Mouse (Mus musculus): ENCODE measurements around the gene Gtf3c1. TPM values are rescaled to one million over a fixed set of nuclear protein-coding genes. Genes with fewer than 3 reads are reported as not detected.

Gene Gtf3c1
- total and polyA plus RNA-seq, 2 experiments from 2014 or later: 20.9 to 72.0 TPM

- H3K27ac ChIP-seq (ENCODE audit: low read depth, low read length): no peak overlapping the region
- H3K4me2 ChIP-seq (ENCODE audit: low read depth, low read length, poor library complexity, severe bottlenecking): no peak overlapping the region
- H3K9me3 ChIP-seq (ENCODE audit: low read length): no peaks in the 10 kb centered on the region
- no peak overlapping the region for H3K4me3 ChIP-seq (ENCODE audit: low read depth, low read length)
- H3K9ac ChIP-seq (replicated peaks; ENCODE audit: low read length, poor library complexity, severe bottlenecking): no peak overlapping the region
- H3K36me3 ChIP-seq (ENCODE audit: insufficient read depth, low read length): no peaks in the 10 kb centered on the region
- DNase-seq (ENCODE audit: low spot score) (no peak), ATAC-seq (ENCODE audit: low FRiP score) (no peak)
- no peaks in the 10 kb centered on the region for H3K4me1 ChIP-seq (ENCODE audit: insufficient read depth, low read length)
- WGBS: 75% methylated on average over 11 of the region's 11 CpGs
- H3K27me3 ChIP-seq (ENCODE audit: insufficient read depth, low read length): no peaks in the 10 kb centered on the region
- no peak for TF ChIP-seq CTCF (IDR thresholded peaks at IDR 0.05)
Measured at GRCm38 (mm10) chr7:125597516-125598347, 109.8 kb downstream of the Gtf3c1 start.

DNA sequence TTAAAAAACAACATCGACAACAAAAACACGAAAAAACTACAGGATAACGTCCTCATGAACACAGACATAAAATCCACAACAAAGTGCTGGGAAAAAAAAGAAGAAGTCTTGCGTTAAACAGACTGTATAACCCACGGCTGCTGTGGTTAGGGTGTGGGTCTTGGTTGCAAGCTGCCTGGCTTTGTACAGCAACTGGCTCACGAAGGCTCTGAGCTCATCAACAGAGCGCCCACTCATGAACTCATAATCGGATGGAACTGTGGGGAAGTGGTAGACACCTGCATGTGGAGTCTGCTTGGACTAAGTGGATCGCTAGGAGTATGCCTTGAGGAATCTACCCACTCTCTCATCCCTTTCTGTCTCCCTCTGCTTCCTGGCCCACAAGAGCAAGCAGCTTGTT lies 110.5 kb downstream of the Gtf3c1 start:
- H3K27ac ChIP-seq (ENCODE audit: low read depth, low read length): no peak overlapping the region
- H3K4me3 ChIP-seq (ENCODE audit: low read depth, low read length): no peak overlapping the region
- H3K4me1 ChIP-seq (ENCODE audit: insufficient read depth, low read length): no peaks in the 10 kb centered on the region
- ATAC-seq (ENCODE audit: low FRiP score) (no peak), DNase-seq (ENCODE audit: low spot score) (no peak)
- no peak overlapping the region for H3K9ac ChIP-seq (replicated peaks; ENCODE audit: low read length, poor library complexity, severe bottlenecking)
- 93% methylated on average over 9 of the region's 9 CpGs for WGBS
- H3K36me3 ChIP-seq (ENCODE audit: insufficient read depth, low read length): no peaks in the 10 kb centered on the region
- no peaks in the 10 kb centered on the region for H3K9me3 ChIP-seq (ENCODE audit: low read length)
- H3K4me2 ChIP-seq (ENCODE audit: low read depth, low read length, poor library complexity, severe bottlenecking): no peak overlapping the region
- no peaks in the 10 kb centered on the region for H3K27me3 ChIP-seq (ENCODE audit: insufficient read depth, low read length)
- TF ChIP-seq CTCF (IDR thresholded peaks at IDR 0.05): no peak

GRCm38 (mm10) chr7:125596406-125596805 lies 111.2 kb downstream of the Gtf3c1 start:
- no peak overlapping the region for H3K9ac ChIP-seq (replicated peaks; ENCODE audit: low read length, poor library complexity, severe bottlenecking)
- H3K27me3 ChIP-seq (ENCODE audit: insufficient read depth, low read length): no peaks in the 10 kb centered on the region
- H3K36me3 ChIP-seq (ENCODE audit: insufficient read depth, low read length): no peaks in the 10 kb centered on the region
- DNase-seq (ENCODE audit: low spot score): no peak
- no peak for TF ChIP-seq CTCF (IDR thresholded peaks at IDR 0.05)
- no peaks in the 10 kb centered on the region for H3K4me1 ChIP-seq (ENCODE audit: insufficient read depth, low read length)
- H3K27ac ChIP-seq (ENCODE audit: low read depth, low read length): no peak overlapping the region
- ATAC-seq (ENCODE audit: low FRiP score): no peak
- 68% methylated on average over 3 of the region's 3 CpGs for WGBS
- H3K4me2 ChIP-seq (ENCODE audit: low read depth, low read length, poor library complexity, severe bottlenecking): no peak overlapping the region
- no peak overlapping the region for H3K4me3 ChIP-seq (ENCODE audit: low read depth, low read length)
- no peaks in the 10 kb centered on the region for H3K9me3 ChIP-seq (ENCODE audit: low read length)

DNA sequence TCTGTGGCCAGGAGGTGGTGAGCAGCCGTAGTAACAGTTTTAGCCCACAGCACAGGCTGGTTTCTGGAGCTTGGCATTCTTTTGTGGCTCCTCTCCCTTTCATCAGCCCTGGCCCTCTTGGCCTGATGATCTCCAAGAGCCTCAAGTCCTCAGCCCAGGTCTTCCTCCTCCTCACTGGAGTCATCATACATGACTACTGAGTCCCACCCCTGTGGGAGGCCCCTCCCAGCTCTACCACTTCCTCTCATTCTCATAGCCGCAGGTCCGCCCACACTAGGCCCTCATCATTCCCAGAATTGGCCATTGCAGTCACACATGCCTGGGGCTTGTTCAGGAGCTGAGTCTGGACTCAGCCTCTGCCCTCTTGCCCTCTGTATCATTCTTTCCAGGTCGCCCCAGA lies 113.7 kb downstream of the Gtf3c1 start:
- Histone ChIP-seq H3K9me3 (ENCODE audit: low read length) (no peaks in the 10 kb centered on the region), H3K36me3 (ENCODE audit: insufficient read depth, low read length) (no peaks in the 10 kb centered on the region), H3K4me3 (ENCODE audit: low read depth, low read length) (no peak overlapping the region), H3K9ac (replicated peaks; ENCODE audit: low read length, poor library complexity, severe bottlenecking) (no peak overlapping the region), H3K27me3 (ENCODE audit: insufficient read depth, low read length) (no peaks in the 10 kb centered on the region), H3K27ac (ENCODE audit: low read depth, low read length) (no peak overlapping the region), H3K4me2 (ENCODE audit: low read depth, low read length, poor library complexity, severe bottlenecking) (no peak overlapping the region), H3K4me1 (ENCODE audit: insufficient read depth, low read length) (no peaks in the 10 kb centered on the region)
- no peak for ATAC-seq (ENCODE audit: low FRiP score)
- no peak for DNase-seq (ENCODE audit: low spot score)
- no peak for TF ChIP-seq CTCF (IDR thresholded peaks at IDR 0.05)
- 93% methylated on average over 4 of the region's 4 CpGs for WGBS

Other genes starting within 250 kb of the Gtf3c1 start
- 23.1 and 25.2 TPM in 2 replicates for gene Nsmce1, start 216.2 kb downstream of the Gtf3c1 start, total RNA-seq (2014; rRNA removed)
- 77.8 and 81.9 TPM in 2 replicates for gene Nsmce1, start 216.2 kb downstream of the Gtf3c1 start, polyA plus RNA-seq (2015; fragmentation: Nextera tagmentation; extraction: Ambion mirVana)
- gene Il4ra, start 155.7 kb downstream of the Gtf3c1 start, total RNA-seq (2014; rRNA removed): 11.0 and 12.9 TPM in 2 replicates
- 5.4 and 6.7 TPM in 2 replicates for gene Il4ra, start 155.7 kb downstream of the Gtf3c1 start, polyA plus RNA-seq (2015; fragmentation: Nextera tagmentation; extraction: Ambion mirVana)
- 0.44 and 0.61 TPM in 2 replicates for gene Il21r, start 104.4 kb downstream of the Gtf3c1 start, total RNA-seq (2014; rRNA removed)
- gene Il21r, start 104.4 kb downstream of the Gtf3c1 start, polyA plus RNA-seq (2015; fragmentation: Nextera tagmentation; extraction: Ambion mirVana): 0.21 and 0.44 TPM in 2 replicates
- 16.9 and 21.7 TPM in 2 replicates for gene D430042O09Rik, start 108 bp upstream of the Gtf3c1 start, total RNA-seq (2014; rRNA removed)
- 3.5 and 4.3 TPM in 2 replicates for gene D430042O09Rik, start 108 bp upstream of the Gtf3c1 start, polyA plus RNA-seq (2015; fragmentation: Nextera tagmentation; extraction: Ambion mirVana)

Measured in midbrain, postnatal 0 days (tissue).